Mouse (Mus musculus): ENCODE measurements at regions not wholly inside any gene's neighbourhood (a gene's known extent, or its start where the extent isn't known, plus 50 kb on each side); places are given as distances from the start of the nearest gene placed in this dataset.

GRCm38 (mm10) chr4:39292348-39292845 is 157.7 kb upstream of the 1700009N14Rik start:
- Histone ChIP-seq H3K27me3 (ENCODE audit: insufficient read depth, low read length) (no peaks in the 10 kb centered on the region), H3K4me2 (ENCODE audit: low read depth, low read length) (no peak overlapping the region), H3K9ac (replicated peaks) (no peak overlapping the region), H3K27ac (ENCODE audit: low read depth) (no peak overlapping the region), H3K9me3 (ENCODE audit: low read length) (no peaks in the 10 kb centered on the region), H3K4me1 (ENCODE audit: insufficient read depth) (no peaks in the 10 kb centered on the region), H3K36me3 (replicated peaks; ENCODE audit: insufficient read depth, low read length) (no peaks in the 10 kb centered on the region), H3K4me3 (ENCODE audit: low read depth, low read length) (no peak overlapping the region)
- ATAC-seq (no peak), DNase-seq (no peak)
- TF ChIP-seq CTCF (IDR thresholded peaks at IDR 0.05; ENCODE audit: low read depth) = no peak
- no peak for TF ChIP-seq EP300 (IDR thresholded peaks at IDR 0.05; ENCODE audit: low read depth)
- WGBS (ENCODE audit: insufficient replicate concordance) = 68% methylated on average over 2 of the region's 2 CpGs

DNA sequence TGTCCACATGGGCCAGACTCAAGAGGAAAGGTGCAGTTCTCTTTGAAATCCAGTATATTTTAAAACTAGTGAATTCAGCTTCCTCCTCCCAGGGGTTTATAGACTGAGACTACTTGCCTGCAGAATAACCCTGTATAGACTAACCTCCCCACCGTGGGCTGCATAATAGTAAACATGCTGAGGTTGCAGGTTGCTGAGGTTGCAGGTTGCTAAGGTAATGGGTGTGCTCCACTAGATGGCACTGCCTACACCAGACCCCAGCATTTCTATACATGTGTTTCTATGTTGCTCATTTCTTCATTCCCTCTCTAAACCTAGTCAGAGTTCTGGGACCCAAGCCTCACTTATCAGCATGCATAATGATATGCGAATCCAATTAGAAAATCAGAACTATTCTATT is 140.0 kb upstream of the 1700009N14Rik start:
- no peaks in the 10 kb centered on the region for H3K9me3 ChIP-seq (ENCODE audit: low read length)
- H3K9ac ChIP-seq (replicated peaks) = no peak overlapping the region
- H3K4me1 ChIP-seq (ENCODE audit: insufficient read depth) = no peaks in the 10 kb centered on the region
- no peak for TF ChIP-seq EP300 (IDR thresholded peaks at IDR 0.05; ENCODE audit: low read depth)
- 0 out of 2 replicates have a peak, but pooled peaks have one; percentile 9 for TF ChIP-seq CTCF (IDR thresholded peaks at IDR 0.05; ENCODE audit: low read depth)
- DNase-seq (no peak), ATAC-seq (no peak)
- no peaks in the 10 kb centered on the region for H3K27me3 ChIP-seq (ENCODE audit: insufficient read depth, low read length)
- H3K4me3 ChIP-seq (ENCODE audit: low read depth, low read length) = no peak overlapping the region
- no peak overlapping the region for H3K4me2 ChIP-seq (ENCODE audit: low read depth, low read length)
- H3K27ac ChIP-seq (ENCODE audit: low read depth) = no peak overlapping the region
- 30% methylated on average over 2 of the region's 2 CpGs for WGBS (ENCODE audit: insufficient replicate concordance)
- no peaks in the 10 kb centered on the region for H3K36me3 ChIP-seq (replicated peaks; ENCODE audit: insufficient read depth, low read length)

DNA sequence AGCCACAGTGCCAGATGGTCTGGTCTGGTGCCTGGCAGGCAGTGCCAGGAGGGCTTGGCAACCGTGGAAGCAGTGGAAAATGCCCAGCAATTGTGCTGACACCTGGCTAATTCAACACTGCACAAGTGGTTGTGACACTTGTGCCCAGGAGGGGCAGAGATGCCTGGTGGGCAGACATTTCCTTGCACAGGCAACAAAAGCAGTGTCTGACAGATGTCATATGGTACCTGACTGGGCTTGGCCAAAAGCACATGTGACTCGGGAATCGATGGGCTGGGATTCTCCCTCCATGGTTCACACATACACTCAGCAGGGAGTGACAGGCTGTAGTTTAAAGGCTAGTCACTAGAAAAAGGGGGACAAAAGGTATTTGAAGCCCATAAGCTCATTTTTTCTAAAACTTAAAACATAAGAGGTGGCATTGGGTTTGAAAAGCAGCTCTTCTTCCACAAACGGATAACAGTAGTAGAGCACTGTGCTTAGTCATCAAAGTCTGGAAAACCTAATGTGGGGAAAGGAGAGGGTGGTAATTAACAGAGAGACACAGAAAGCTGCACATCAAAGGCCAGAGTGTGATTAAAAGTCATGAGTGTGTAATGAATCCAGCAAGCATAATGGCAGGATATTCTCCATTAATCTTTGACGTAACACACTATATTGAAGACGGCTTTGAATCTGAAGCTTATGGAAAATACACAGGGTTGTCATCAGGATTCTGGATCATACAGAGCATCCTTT is 105.5 kb upstream of the 1700009N14Rik start:
- no peaks in the 10 kb centered on the region for H3K36me3 ChIP-seq (replicated peaks; ENCODE audit: insufficient read depth, low read length)
- no peak overlapping the region for H3K9ac ChIP-seq (replicated peaks)
- WGBS (ENCODE audit: insufficient replicate concordance) = 79% methylated on average over 6 of the region's 6 CpGs
- no peak for DNase-seq
- no peaks in the 10 kb centered on the region for H3K4me1 ChIP-seq (ENCODE audit: insufficient read depth)
- H3K4me3 ChIP-seq (ENCODE audit: low read depth, low read length) = no peak overlapping the region
- H3K27me3 ChIP-seq (ENCODE audit: insufficient read depth, low read length) = no peaks in the 10 kb centered on the region
- no peaks in the 10 kb centered on the region for H3K9me3 ChIP-seq (ENCODE audit: low read length)
- no peak for TF ChIP-seq CTCF (IDR thresholded peaks at IDR 0.05; ENCODE audit: low read depth)
- no peak for TF ChIP-seq EP300 (IDR thresholded peaks at IDR 0.05; ENCODE audit: low read depth)
- ATAC-seq = no peak
- no peak overlapping the region for H3K4me2 ChIP-seq (ENCODE audit: low read depth, low read length)
- no peak overlapping the region for H3K27ac ChIP-seq (ENCODE audit: low read depth)

DNA sequence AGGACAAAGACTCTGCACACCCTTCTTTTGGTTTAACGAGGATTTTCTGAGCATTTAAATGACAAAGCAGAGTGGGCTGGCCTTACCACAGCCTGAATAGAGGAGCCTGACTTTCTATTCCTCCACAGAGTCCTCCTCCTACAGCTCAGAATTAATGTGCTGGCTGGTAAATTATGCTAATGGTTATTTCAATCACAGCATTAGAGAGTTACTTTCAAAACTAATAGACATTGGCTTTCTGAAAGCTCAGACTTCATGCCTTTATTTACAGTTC is 105.0 kb upstream of the 1700009N14Rik start:
- Histone ChIP-seq H3K4me3 (ENCODE audit: low read depth, low read length) (no peak overlapping the region), H3K36me3 (replicated peaks; ENCODE audit: insufficient read depth, low read length) (no peaks in the 10 kb centered on the region), H3K4me2 (ENCODE audit: low read depth, low read length) (no peak overlapping the region), H3K27ac (ENCODE audit: low read depth) (no peak overlapping the region), H3K9me3 (ENCODE audit: low read length) (no peaks in the 10 kb centered on the region), H3K4me1 (ENCODE audit: insufficient read depth) (no peaks in the 10 kb centered on the region), H3K27me3 (ENCODE audit: insufficient read depth, low read length) (no peaks in the 10 kb centered on the region), H3K9ac (replicated peaks) (no peak overlapping the region)
- TF ChIP-seq EP300 (IDR thresholded peaks at IDR 0.05; ENCODE audit: low read depth) (no peak), CTCF (IDR thresholded peaks at IDR 0.05; ENCODE audit: low read depth) (no peak)
- WGBS (ENCODE audit: insufficient replicate concordance) = 41% methylated on average over 1 of the region's 1 CpGs
- ATAC-seq (no peak), DNase-seq (no peak)

GRCm38 (mm10) chr4:39368159-39368558 is 81.9 kb upstream of the 1700009N14Rik start:
- no peak for DNase-seq
- 72% methylated on average over 3 of the region's 3 CpGs for WGBS (ENCODE audit: insufficient replicate concordance)
- no peak overlapping the region for H3K4me2 ChIP-seq (ENCODE audit: low read depth, low read length)
- no peaks in the 10 kb centered on the region for H3K27me3 ChIP-seq (ENCODE audit: insufficient read depth, low read length)
- TF ChIP-seq EP300 (IDR thresholded peaks at IDR 0.05; ENCODE audit: low read depth) (no peak), CTCF (IDR thresholded peaks at IDR 0.05; ENCODE audit: low read depth) (no peak)
- no peaks in the 10 kb centered on the region for H3K9me3 ChIP-seq (ENCODE audit: low read length)
- ATAC-seq = no peak
- no peak overlapping the region for H3K9ac ChIP-seq (replicated peaks)
- H3K4me1 ChIP-seq (ENCODE audit: insufficient read depth) = no peaks in the 10 kb centered on the region
- no peak overlapping the region for H3K27ac ChIP-seq (ENCODE audit: low read depth)
- H3K36me3 ChIP-seq (replicated peaks; ENCODE audit: insufficient read depth, low read length) = no peaks in the 10 kb centered on the region
- no peak overlapping the region for H3K4me3 ChIP-seq (ENCODE audit: low read depth, low read length)

DNA sequence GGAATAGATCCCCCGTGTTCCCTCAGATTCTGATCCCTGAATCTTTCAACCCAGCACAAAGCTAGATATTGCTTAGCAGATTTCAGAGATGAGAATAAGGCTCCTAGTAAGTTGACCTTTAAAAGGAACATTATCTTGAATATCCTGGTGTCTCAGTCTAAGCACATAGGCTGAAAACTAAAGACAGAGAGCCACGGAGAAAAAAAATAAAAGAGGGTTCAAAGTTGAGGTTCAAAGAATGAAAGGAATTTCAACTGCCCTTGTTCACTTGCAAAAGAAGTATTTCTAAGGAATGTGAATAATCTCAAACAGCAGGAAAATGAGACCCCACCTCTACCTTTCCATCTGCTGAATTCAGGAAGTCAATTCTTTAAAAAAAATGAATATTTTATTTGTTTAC is 69.3 kb upstream of the 1700009N14Rik start:
- Histone ChIP-seq H3K4me1 (ENCODE audit: insufficient read depth) (no peaks in the 10 kb centered on the region), H3K27me3 (ENCODE audit: insufficient read depth, low read length) (no peaks in the 10 kb centered on the region), H3K9ac (replicated peaks) (no peak overlapping the region), H3K36me3 (replicated peaks; ENCODE audit: insufficient read depth, low read length) (no peaks in the 10 kb centered on the region), H3K4me3 (ENCODE audit: low read depth, low read length) (no peak overlapping the region), H3K4me2 (ENCODE audit: low read depth, low read length) (no peak overlapping the region), H3K27ac (ENCODE audit: low read depth) (no peak overlapping the region), H3K9me3 (ENCODE audit: low read length) (no peaks in the 10 kb centered on the region)
- DNase-seq = no peak
- TF ChIP-seq EP300 (IDR thresholded peaks at IDR 0.05; ENCODE audit: low read depth) (no peak), CTCF (IDR thresholded peaks at IDR 0.05; ENCODE audit: low read depth) (no peak)
- 61% methylated on average over 2 of the region's 2 CpGs for WGBS (ENCODE audit: insufficient replicate concordance)
- ATAC-seq = no peak

Data from liver, postnatal 0 days (tissue).